Mouse (Mus musculus): Measurements from ENCODE around the gene Dnmt1.

DNA sequence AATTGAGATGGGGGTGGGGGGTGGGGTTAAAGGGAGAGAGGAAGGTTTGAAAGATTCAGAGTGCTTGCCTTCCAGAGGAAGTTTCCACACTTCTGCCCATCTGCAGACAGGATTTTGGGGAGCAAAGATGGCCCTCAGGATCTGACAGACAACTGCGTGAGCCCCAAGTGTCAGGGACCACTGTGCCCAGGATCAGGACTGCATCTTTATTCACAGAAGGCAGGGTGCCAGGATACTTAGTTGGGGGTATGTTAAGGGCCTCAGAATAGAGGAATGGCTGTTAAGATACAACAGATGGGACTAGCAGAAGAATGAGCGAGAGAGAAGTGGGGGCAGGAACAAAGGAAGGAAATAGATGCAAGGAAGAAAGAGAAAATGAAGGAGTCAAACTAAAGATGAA lies 73.1 kb downstream of the Dnmt1 start:
- TF ChIP-seq CTCF (conservative IDR thresholded peaks at IDR 0.05 in 1 of 2, IDR thresholded peaks at IDR 0.05 in 1 of 2; ENCODE audit: low read depth in 2 of 2, low read length in 2 of 2), result no peak
- no peak for TF ChIP-seq POLR2A (IDR thresholded peaks at IDR 0.05; ENCODE audit: low read depth, low read length)
- TF ChIP-seq RAD21 (IDR thresholded peaks at IDR 0.05; ENCODE audit: low read depth, low read length), result no peak
- no peak for TF ChIP-seq IRF4 (IDR thresholded peaks at IDR 0.05; ENCODE audit: low read depth, low read length)
- TF ChIP-seq KAT2A (IDR thresholded peaks at IDR 0.05; ENCODE audit: insufficient replicate concordance, low read length), result no peak
- TF ChIP-seq E2F4 (IDR thresholded peaks at IDR 0.05; ENCODE audit: insufficient replicate concordance, low read depth, low read length), result no peak

All from CH12.LX (cell line).